Mouse (Mus musculus) lung, postnatal 25 days (tissue): ENCODE measurements at regions not wholly inside any gene's neighbourhood (a gene's known extent, or its start where the extent isn't known, plus 50 kb on each side); places are given as distances from the start of the nearest gene placed in this dataset.

Source experiments
- DNase-seq: peaks from one replicate; pipeline ENCODE4 v3.0.0; 2022; ENCODE audit warnings: low spot score

- DNase-seq, result no peak
Measured at GRCm38 (mm10) chr3:120748513-120748912, 423.0 kb downstream of the Rwdd3 start.

GRCm38 (mm10) chr3:120747678-120748077, 423.8 kb downstream of the Rwdd3 start:
- DNase-seq, result no peak

- no peak for DNase-seq
Measured at GRCm38 (mm10) chr3:120733332-120733731, 438.2 kb downstream of the Rwdd3 start.

- no peak for DNase-seq
Measured at GRCm38 (mm10) chr3:120732391-120732790, 439.1 kb downstream of the Rwdd3 start.

GRCm38 (mm10) chr3:120731287-120731686, 440.2 kb downstream of the Rwdd3 start:
- DNase-seq, result no peak

- DNase-seq, result no peak
Measured at GRCm38 (mm10) chr3:120730225-120730624, 441.3 kb downstream of the Rwdd3 start.

GRCm38 (mm10) chr3:120729671-120730070, 441.8 kb downstream of the Rwdd3 start:
- no peak for DNase-seq

- no peak for DNase-seq
Measured at GRCm38 (mm10) chr3:120685227-120685626, 486.3 kb downstream of the Rwdd3 start.

- DNase-seq, result no peak
Measured at GRCm38 (mm10) chr3:120675906-120676305, 495.6 kb downstream of the Rwdd3 start.

GRCm38 (mm10) chr3:120668654-120669053, 502.8 kb downstream of the Rwdd3 start:
- DNase-seq, result no peak

GRCm38 (mm10) chr3:120662521-120662920, 509.0 kb downstream of the Rwdd3 start:
- no peak for DNase-seq

GRCm38 (mm10) chr3:120660776-120661175, 510.7 kb downstream of the Rwdd3 start:
- DNase-seq, result no peak

- DNase-seq, result no peak
Measured at GRCm38 (mm10) chr3:120649047-120649868, 522.2 kb downstream of the Rwdd3 start.

- no peak for DNase-seq
Measured at GRCm38 (mm10) chr3:120648391-120648790, 523.1 kb downstream of the Rwdd3 start.

GRCm38 (mm10) chr3:120636669-120637305, 534.7 kb downstream of the Rwdd3 start:
- no peak for DNase-seq

- no peak for DNase-seq
Measured at GRCm38 (mm10) chr3:120618358-120618757, 553.1 kb downstream of the Rwdd3 start.

GRCm38 (mm10) chr3:120594226-120594625, 577.3 kb downstream of the Rwdd3 start:
- no peak for DNase-seq

- no peak for DNase-seq
Measured at GRCm38 (mm10) chr3:120591183-120591582, 580.3 kb downstream of the Rwdd3 start.

GRCm38 (mm10) chr3:120570806-120571425, 600.6 kb downstream of the Rwdd3 start:
- DNase-seq, result no peak

- no peak for DNase-seq
Measured at GRCm38 (mm10) chr3:120541556-120542476, 629.7 kb downstream of the Rwdd3 start.

- no peak for DNase-seq
Measured at GRCm38 (mm10) chr3:120533901-120534300, 637.6 kb downstream of the Rwdd3 start.
